Comparison of ENCODE assay signal across 9 mouse cellular contexts in the genomic region with DNA sequence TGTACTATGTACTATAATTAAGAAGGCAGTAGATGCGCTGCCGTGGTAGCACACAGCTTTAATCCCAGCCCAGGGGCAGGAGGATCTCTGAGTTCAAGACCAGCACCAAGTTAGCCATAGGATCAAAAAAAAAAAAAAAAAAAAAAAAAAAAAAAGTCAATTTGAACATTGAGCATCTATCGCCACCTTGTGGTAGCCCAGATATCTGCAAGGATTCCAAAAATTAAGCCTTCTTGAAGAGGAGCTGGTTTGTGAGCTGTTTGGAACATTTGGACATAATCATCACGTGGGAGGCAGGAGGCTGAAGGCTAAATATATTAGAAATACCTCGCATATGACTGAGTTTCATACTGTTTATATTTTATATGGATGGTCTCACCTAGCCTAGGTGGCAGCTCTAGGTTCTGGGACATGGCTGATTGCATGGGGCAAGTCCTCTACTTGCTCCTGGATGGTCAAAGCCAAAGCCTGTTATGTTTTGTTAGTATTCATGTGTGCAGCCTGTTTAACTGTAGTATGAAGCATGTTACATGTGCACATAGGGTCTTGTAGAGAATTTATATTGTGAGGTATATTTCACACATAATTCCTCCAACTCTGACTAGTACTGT. TPM values are rescaled to one million over a fixed set of nuclear protein-coding genes. Genes with fewer than 3 reads are reported as not detected.
DNase-seq lines count a peak whose midpoint lies in the region; ATAC-seq and TF ChIP-seq lines count a peak whose summit lies in the region.
"Had no signal": no experiment of that assay in that cellular context is flagged by ENCODE, and none has a peak within 500 bp of the region (broad histone marks: within the 10 kb centered on the region; RNA-seq: fewer than 3 reads in every experiment).

No protein-coding gene starts in this region.

- DNase-seq in forebrain, postnatal 0 days, result peak; percentile 84
- peak; percentile 74 for DNase-seq in A20 (ENCODE audit: low read depth, low spot score)
- DNase-seq in adrenal gland, postnatal 36 days, result peak; percentile 30 to 58
- peak; percentile 49 for DNase-seq in embryonic facial prominence, embryonic 10.5 days (ENCODE audit: low spot score)
- peak; percentile 70 to 78 for DNase-seq in kidney, postnatal 4 days
- DNase-seq in lung, postnatal 25 days (ENCODE audit: low spot score), result peak; percentile 59
- peak; percentile 43 to 73 for DNase-seq in spleen, postnatal 10 days (ENCODE audit: low spot score in 2 of 2)

- no peaks in the 10 kb centered on the region for H3K4me1 ChIP-seq in forebrain, postnatal 0 days (ENCODE audit: insufficient read depth)
- no peaks in the 10 kb centered on the region for H3K4me1 ChIP-seq in forebrain, embryonic 16.5 days (replicated peaks; ENCODE audit: control insufficient read depth, insufficient read depth, low read length)
- no peaks in the 10 kb centered on the region for H3K4me1 ChIP-seq in embryonic facial prominence, embryonic 10.5 days
- H3K4me1 ChIP-seq: stomach, embryonic 15.5 days had no signal

- no peak overlapping the region for H3K9ac ChIP-seq in forebrain, postnatal 0 days
- H3K9ac ChIP-seq in forebrain, embryonic 16.5 days (replicated peaks; ENCODE audit: low read depth, low read length), result no peak overlapping the region
- H3K9ac ChIP-seq: stomach, embryonic 15.5 days had no signal

- H3K9me3 ChIP-seq in forebrain, postnatal 0 days (ENCODE audit: low read length), result no peaks in the 10 kb centered on the region
- no peaks in the 10 kb centered on the region for H3K9me3 ChIP-seq in forebrain, embryonic 16.5 days (ENCODE audit: control insufficient read depth, low read length)
- H3K9me3 ChIP-seq in embryonic facial prominence, embryonic 10.5 days, result no peaks in the 10 kb centered on the region
- H3K9me3 ChIP-seq: stomach, embryonic 15.5 days had no signal

- ATAC-seq in forebrain, postnatal 0 days, result no peak
- ATAC-seq in forebrain, embryonic 16.5 days, result no peak

- 4% methylated on average over 5 of the region's 5 CpGs for WGBS in forebrain, postnatal 0 days
- WGBS in forebrain, embryonic 16.5 days, result 3% methylated on average over 5 of the region's 5 CpGs
- whole genome bisulfite sequencing in embryonic facial prominence, embryonic 10.5 days, result 7% methylated on average over 5 of the region's 5 CpGs

- TF ChIP-seq CTCF in forebrain, postnatal 0 days (IDR thresholded peaks at IDR 0.05; ENCODE audit: low read depth), result peak; percentile 81

- no peaks in the 10 kb centered on the region for H3K36me3 ChIP-seq in forebrain, postnatal 0 days (ENCODE audit: insufficient read depth)
- H3K36me3 ChIP-seq in forebrain, embryonic 16.5 days (ENCODE audit: control insufficient read depth, insufficient read depth), result no peaks in the 10 kb centered on the region
- no peaks in the 10 kb centered on the region for H3K36me3 ChIP-seq in embryonic facial prominence, embryonic 10.5 days (replicated peaks)
- H3K36me3 ChIP-seq: stomach, embryonic 15.5 days had no signal

- no peak overlapping the region for H3K27ac ChIP-seq in forebrain, postnatal 0 days (ENCODE audit: low read depth, low read length)
- H3K27ac ChIP-seq in forebrain, embryonic 16.5 days (ENCODE audit: low read length), result no peak overlapping the region
- H3K27ac ChIP-seq in embryonic facial prominence, embryonic 10.5 days (replicated peaks), result no peak overlapping the region
- H3K27ac ChIP-seq: stomach, embryonic 15.5 days had no signal

- no peaks in the 10 kb centered on the region for H3K27me3 ChIP-seq in forebrain, postnatal 0 days (ENCODE audit: insufficient read depth, low read length)
- H3K27me3 ChIP-seq in forebrain, embryonic 16.5 days (replicated peaks; ENCODE audit: control insufficient read depth, insufficient read depth, low read length), result no peaks in the 10 kb centered on the region
- H3K27me3 ChIP-seq in embryonic facial prominence, embryonic 10.5 days (replicated peaks; ENCODE audit: low read depth, poor library complexity, severe bottlenecking), result no peaks in the 10 kb centered on the region
- H3K27me3 ChIP-seq: stomach, embryonic 15.5 days had no signal

- H3K4me3 ChIP-seq in forebrain, postnatal 0 days (ENCODE audit: low read depth, low read length), result no peak overlapping the region
- H3K4me3 ChIP-seq in forebrain, embryonic 16.5 days (replicated peaks; ENCODE audit: low read length), result no peak overlapping the region
- H3K4me3 ChIP-seq in embryonic facial prominence, embryonic 10.5 days, result no peak overlapping the region
- H3K4me3 ChIP-seq: stomach, embryonic 15.5 days had no signal

- H3K4me2 ChIP-seq in forebrain, postnatal 0 days (ENCODE audit: low read depth), result no peak overlapping the region
- no peak overlapping the region for H3K4me2 ChIP-seq in forebrain, embryonic 16.5 days (ENCODE audit: low read length)
- H3K4me2 ChIP-seq: stomach, embryonic 15.5 days had no signal

RNA-seq across cellular contexts. Expression of gene Eaf1, which starts 21.6 kb away (rescaled TPM):
- 10.1 and 11.8 TPM in 2 replicates for total RNA-seq in forebrain, postnatal 0 days (2014; rRNA removed)
- polyA plus RNA-seq in forebrain, postnatal 0 days (2015; fragmentation: Nextera tagmentation; extraction: Ambion mirVana), result 3.5 and 5.5 TPM in 2 replicates
- 10.3 and 11.4 TPM in 2 replicates for polyA plus RNA-seq in forebrain, embryonic 16.5 days (2015; fragmentation: Nextera tagmentation; extraction: Ambion mirVana)
- 10 to 100 TPM; 42.3 to 70.7 TPM for total RNA-seq in adrenal gland, postnatal 36 days (2021)
- polyA plus RNA-seq in embryonic facial prominence, embryonic 10.5 days (2016; fragmentation: Nextera tagmentation; extraction: Ambion mirVana), result 32.6 and 35.8 TPM in 2 replicates

RNA-seq across cellular contexts. Expression of gene Mettl6, which starts 22.3 kb away (rescaled TPM):
- 35.7 and 43.4 TPM in 2 replicates for total RNA-seq in forebrain, postnatal 0 days (2014; rRNA removed)
- polyA plus RNA-seq in forebrain, postnatal 0 days (2015; fragmentation: Nextera tagmentation; extraction: Ambion mirVana), result 33.5 and 40.0 TPM in 2 replicates
- polyA plus RNA-seq in forebrain, embryonic 16.5 days (2015; fragmentation: Nextera tagmentation; extraction: Ambion mirVana), result 51.9 and 52.4 TPM in 2 replicates
- total RNA-seq in adrenal gland, postnatal 36 days (2021), result 10 to 100 TPM; 20.4 to 21.3 TPM
- polyA plus RNA-seq in embryonic facial prominence, embryonic 10.5 days (2016; fragmentation: Nextera tagmentation; extraction: Ambion mirVana), result 79.1 and 86.2 TPM in 2 replicates

RNA-seq across cellular contexts. Expression of gene Sh3bp5, which starts 36.7 kb away (rescaled TPM):
- 58.2 and 67.9 TPM in 2 replicates for total RNA-seq in forebrain, postnatal 0 days (2014; rRNA removed)
- polyA plus RNA-seq in forebrain, postnatal 0 days (2015; fragmentation: Nextera tagmentation; extraction: Ambion mirVana), result 132 and 165 TPM in 2 replicates
- 120 and 128 TPM in 2 replicates for polyA plus RNA-seq in forebrain, embryonic 16.5 days (2015; fragmentation: Nextera tagmentation; extraction: Ambion mirVana)
- 100 to 1,000 TPM; 147 to 211 TPM for total RNA-seq in adrenal gland, postnatal 36 days (2021)
- polyA plus RNA-seq in embryonic facial prominence, embryonic 10.5 days (2016; fragmentation: Nextera tagmentation; extraction: Ambion mirVana), result 26.3 and 30.2 TPM in 2 replicates
